Mouse (Mus musculus) retina, postnatal 7 days (tissue): ENCODE measurements around the gene Col25a1.
A peak's percentile ranks its signal among the peaks of the same experiment; 100 is the strongest.

ENCODE experiments used
- DNase-seq: peaks from one replicate; pipeline ENCODE4 v3.0.0-alpha.2; 2012; ENCODE audit warnings: low read depth, low spot score

Gene Col25a1

DNA sequence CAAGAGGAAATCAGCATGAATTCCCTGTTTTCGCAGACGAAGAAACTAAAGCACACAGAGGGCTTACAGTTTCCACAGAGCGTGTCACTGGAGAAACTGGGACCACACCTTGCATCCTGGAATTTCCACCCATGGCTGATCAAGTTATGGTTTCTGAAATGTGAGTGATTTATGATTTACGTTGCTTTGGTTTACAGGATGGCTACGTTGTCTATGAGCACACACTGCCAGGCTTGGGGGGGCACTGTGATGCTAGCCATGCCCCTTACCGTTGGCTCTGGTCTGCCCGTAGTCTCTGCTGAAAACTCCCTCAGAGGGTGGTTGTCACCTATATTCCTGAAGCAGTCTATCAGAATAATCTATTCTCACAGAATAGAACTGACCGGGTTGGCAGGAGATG lies at the start of gene Col25a1:
TSS of gene Col25a1 (plus strand) at position 301 of the 400 bp plus-strand sequence.
- no peak for DNase-seq

DNA sequence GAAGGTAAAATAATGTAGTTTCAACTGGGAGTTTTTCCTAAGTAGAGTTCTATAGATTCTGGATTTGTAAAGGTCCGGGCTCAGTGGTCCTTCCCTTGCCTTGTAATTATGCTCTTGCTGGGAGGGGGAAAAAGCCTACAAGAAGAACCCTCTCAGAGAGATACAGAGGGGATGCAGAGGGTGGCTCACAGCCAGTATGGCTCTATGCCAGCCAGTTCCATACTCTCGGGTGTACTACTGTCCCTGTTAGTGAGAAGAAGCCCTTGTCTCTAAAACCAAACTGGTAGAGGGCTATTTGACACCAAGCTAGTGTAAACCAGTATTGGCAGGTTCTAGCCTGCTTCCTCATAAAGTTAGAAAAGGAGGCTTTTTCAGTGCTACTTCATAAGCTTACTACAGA lies 48.0 kb upstream of the Col25a1 start:
- DNase-seq = no peak

DNA sequence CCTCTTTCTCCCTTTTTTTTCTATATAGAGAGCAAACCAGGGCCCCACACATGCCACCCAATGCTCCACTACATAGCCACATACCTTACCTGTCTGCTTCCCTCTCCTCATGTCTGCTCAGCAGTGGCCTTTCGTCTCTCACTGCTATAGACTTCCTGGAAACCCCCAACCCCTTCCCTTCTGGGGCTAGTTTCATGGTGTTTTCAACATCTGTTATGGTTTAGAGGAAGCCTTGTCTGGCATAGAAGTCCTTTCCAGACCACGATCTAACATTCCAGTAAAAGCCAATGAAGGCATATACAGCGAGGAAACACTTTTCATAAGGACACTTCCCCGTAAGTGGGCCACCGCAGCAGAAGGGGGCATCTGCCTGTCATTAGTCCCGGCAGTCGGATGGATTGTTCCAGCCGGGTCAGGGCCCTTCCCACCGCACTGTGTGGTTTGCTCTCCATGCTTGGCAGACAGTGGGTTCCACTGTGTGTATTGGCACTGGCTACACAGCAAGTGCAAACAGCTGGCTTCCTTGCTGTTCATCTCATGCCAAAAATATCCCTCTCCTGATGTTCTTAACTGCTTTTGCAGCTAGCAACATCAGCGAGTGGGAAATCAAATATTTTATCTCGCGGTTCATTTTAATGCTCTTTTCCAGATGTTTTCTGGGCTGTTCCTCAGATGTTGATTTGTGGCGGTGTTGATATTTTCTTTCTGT lies 44.8 kb upstream of the Col25a1 start:
- no peak for DNase-seq

DNA sequence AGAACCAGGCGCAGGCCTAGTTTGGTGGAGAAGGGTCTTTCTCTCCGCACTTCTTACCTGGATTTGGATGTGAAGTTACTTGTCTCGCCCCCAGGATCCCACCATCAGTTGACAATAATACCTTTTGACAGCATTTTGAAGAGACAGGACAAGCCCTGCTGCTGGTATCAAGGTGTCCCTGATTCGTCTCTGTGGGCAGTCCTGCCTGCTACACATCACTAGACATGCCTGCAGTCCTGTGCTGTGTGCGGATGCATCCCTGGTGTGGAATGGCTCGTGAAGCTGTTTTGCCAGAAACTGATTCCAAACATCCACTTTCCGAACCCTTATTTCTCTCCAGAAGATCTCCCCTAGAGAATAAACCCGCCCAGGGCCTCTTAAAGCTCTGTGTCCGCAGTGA lies 43.8 kb upstream of the Col25a1 start:
- no peak for DNase-seq

DNA sequence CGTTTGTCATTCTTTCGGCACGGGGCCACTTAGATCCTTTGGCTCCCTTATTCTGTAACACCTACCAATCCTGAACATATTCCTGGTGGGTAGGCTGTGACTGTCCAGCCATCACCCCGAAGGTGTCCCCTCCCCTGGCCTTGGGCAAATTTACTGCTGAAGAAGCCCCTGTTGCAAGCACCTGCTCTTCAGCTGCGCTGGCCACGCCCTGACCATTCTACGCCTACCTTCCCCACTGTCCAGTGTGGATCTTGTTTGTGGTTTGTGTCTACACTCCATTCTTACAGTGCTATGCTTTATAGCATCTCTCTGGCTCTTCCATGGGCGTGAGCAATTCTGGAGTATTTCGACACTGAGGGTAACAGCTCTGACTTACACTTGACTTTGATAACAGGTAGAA lies 42.6 kb upstream of the Col25a1 start:
- no peak for DNase-seq

DNA sequence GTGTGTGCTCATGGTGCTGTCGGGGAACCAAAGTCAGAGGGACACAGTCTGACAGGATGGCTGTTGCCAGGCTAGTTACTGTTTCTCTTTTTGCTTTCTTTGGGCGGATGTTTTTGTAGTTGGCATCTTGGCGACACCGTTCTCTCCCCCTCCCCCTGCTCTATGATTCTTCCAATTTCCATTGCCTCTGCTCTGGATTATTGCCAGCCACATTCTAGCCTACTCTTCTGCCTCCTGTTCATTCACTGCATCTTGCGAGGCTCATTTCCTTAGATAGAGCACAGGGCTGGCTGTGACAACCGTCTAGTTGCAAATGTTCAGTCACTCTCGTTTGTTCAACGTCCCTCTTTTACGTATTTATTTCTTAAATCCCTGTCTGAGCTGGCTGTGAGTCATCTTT lies 40.8 kb upstream of the Col25a1 start:
- DNase-seq = no peak

DNA sequence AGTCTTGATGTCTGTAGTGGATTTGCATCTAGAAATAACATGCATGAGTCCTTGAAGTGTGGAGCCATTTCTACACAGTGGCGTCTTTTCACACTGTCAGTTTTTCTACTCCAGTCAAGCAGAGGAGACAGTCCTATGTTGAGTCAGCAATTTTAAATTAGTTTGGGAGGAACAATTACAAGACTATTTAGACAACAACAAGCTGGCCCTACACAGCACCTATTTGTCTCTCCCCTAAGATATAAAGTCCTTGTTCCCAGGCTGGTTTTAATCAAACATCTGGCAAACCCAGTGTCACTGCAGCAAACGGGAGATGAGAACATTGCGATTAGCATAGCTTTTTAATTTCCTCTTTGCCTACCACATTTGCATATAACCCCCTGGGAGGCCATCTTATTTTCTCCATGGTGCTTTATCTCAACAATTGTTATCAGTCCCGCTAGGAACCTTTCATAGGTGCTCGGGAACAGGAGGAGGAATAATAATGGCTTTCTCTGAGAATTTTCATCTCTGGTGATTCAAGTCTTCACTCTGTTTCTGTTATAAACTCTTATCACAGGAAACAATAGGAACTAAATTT lies 37.1 kb upstream of the Col25a1 start:
- DNase-seq = no peak

DNA sequence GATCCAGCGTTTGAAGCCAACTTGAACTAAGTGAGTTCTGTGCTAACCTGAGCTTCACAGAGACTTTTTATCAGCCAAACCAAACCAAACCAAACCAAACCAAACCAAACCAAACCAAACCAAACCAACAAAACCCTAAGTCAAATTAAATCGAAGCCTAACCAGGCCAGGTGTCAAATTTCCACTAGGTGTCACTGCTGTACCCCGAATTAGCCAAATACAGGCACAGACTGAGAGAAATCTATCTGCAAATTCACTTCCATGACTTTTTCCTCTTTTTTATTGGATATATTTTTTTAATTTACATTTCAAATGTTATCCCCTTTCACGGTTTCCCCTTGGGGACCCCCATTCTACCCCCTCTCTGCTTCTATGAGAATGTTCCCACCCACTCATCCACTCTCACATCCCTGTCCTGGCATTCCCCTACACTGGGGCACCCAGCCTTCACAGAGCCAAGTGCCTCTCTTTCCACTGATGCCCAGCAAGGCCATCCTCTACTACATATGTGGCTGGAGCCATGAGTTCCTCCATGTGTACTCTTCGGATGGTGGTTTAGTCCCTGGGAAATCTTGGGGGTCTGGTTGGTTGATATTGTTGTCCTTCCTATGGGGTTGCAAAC lies 36.0 kb upstream of the Col25a1 start:
- peak; percentile 48 for DNase-seq

DNA sequence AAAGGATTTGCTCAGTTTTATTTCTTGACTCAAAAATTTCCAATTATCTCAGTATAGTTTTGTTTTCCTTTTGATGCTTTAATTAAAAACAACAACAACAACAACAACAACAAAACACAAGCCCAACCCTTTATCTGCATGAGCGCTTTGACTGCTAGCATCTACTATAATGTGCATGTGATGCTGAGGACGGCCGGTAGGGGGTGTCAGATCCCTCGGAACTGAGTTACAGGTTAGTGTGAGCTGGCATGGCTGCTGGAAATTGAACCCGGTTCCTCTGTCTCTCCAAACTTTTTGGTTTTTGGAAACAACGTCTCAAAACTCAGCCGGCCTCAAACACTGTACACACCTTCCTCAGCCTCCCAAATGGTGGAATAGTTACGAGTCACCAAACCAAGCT lies 27.8 kb upstream of the Col25a1 start:
- DNase-seq = no peak

DNA sequence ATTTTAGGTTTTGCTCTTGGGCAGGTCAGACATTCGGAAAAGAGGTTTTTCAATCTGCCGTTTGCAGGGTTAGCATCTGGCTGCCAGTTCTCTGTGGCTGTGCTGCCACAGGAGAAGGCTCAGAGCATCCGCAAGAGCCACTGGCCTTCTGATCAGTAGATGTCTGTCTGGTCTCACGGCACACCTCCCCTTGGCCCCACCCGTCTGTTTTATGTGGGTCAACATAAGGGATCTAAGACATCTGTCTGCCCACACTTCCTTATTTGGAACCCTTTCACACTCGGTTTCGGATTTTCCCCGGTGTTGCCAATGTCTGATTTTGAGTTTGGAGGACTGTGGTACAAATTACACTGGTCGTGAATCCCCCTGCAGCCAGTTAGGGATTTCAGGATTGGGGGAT lies 26.8 kb upstream of the Col25a1 start:
- DNase-seq = no peak

DNA sequence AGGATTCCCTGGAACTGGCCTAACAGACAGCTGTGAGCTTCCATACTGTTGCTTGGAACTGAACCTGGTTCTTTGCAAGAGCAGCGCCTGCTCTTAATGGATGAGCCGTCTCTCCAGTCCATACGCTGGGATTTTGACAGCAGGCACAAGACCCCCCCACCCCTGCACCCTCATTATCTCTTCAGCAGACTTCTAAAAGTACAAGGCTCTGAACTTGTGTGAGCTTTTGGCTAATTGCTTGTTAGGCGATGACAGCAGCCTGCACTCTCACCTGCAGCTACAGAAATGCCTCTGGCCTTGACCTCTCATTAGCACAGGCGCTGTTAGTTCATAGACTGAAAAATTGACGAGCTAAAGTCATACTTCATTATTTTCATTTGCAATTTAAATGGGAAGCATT lies 14.4 kb upstream of the Col25a1 start:
- DNase-seq = no peak

DNA sequence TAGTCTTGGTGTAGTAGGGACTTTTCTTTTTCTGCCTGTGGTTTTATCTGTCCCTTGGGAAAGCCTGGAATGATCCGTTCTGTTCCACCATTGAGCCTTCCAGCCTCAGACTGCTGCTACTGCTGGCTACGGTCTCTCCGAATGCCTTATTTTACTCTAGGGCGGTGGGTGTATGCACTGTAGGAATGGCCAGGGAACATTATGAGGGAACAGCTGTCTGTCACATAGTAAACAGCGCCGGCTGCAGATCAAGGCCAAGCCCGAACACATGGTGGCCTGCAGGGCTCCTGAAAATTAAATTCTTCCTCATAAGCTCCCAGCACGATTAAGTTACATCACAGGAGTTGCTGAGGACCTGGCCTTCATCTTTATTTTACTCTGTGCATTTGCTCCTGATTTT lies 3.5 kb upstream of the Col25a1 start:
- no peak for DNase-seq

DNA sequence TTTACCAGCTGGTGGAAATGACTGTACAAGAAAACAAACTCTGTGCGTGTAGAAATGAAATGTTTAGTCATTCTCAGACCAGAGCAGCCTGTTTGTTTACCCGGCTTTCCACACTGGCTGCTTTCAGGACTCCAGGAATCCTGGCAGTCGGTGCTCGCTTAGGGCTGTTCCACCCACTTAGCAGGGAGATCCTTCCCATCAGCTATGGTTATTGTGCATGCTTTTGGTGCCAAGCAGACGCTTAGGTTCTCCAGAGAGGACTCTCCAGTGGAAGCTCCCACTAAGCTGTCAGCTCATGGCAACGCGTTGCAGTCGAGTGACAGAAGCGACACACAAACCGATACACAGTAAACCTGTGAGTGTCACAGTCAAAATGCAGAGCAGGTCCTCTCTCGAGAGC lies 2.7 kb upstream of the Col25a1 start:
- DNase-seq = no peak

DNA sequence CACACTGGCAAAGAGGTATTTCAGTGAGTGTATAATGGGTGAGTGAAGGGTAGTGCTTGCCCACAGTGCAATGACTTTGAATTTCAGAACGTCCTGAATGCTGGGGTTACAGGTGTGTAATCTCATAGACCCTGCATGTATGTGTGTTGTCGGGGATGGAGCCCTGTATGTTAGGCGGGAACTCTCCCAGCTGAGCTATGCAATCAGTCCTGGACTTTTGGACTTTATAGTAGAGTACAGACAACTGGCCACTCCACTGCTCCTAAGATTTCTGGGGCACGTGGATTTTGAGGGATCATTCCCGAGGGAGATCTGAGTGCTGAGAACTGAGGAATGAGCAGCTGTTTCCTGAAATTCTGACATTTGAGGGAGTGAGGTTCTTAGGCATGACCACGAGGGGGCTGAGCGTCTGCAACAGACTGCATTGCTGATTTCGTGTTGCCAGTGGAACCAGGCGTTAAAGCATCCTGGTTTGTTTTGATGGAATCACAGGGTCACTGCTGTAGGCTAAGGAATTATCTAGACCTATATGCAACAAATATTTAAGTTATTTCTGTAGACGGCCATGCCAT lies 1.6 kb upstream of the Col25a1 start:
- DNase-seq = no peak

DNA sequence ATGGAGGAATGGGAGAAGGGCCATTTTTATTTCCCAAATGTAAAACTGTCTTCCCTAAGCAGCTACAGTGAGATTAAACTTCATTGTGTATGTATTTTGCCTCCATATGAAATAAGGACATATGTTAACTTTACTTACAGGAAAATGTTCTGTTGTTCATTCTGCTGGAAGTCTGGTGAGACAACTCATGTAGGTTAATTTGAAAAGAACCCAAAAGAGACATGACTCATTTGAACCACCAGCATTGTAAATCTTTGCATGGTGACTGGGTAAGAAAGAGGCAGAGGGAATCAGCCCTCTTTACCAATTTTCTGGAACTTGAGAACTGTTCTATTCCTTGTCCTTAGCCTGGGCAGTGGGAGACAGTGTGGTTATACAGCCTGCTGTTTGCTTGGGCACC lies 5.9 kb downstream of the Col25a1 start:
- DNase-seq = no peak

DNA sequence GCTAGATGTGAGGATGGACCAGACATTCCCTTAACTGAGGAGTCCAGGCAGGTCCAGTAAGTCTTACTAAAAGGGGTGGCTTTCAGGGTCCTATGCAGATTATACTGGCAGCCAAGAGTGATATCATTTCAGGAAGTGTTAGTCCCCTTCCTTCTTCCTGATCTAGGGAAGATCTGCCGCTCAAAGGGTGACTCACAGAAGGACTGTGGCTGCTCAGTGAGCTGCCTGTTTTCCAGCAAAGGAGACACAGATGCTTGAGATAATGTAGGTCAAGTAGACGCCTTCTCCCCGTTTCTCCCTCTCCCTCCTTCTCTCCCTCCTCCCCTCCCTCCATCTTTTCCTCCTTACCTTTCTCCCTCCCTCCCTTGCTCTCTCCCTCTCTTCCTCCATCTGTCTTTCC lies 6.3 kb downstream of the Col25a1 start:
- DNase-seq = no peak

DNA sequence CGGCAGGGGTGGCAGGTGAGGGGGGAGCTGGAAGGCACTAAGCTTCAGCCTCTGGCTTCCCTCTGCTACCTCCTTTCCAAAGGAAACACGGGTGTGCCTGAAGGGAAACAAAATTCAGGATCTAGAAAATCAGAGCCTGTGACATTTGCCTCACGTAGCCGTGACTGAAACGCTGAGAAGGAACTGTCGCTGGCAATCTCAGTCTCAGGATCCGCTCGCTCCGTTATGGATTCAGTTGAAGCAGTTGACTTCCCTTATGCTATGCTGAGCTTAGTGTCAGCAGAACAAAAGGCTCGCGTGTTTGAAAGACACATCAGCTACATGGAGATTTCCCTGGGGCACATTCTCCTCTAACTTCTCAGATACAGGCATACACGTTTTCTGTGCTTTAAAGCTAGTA lies 14.6 kb downstream of the Col25a1 start:
- no peak for DNase-seq

DNA sequence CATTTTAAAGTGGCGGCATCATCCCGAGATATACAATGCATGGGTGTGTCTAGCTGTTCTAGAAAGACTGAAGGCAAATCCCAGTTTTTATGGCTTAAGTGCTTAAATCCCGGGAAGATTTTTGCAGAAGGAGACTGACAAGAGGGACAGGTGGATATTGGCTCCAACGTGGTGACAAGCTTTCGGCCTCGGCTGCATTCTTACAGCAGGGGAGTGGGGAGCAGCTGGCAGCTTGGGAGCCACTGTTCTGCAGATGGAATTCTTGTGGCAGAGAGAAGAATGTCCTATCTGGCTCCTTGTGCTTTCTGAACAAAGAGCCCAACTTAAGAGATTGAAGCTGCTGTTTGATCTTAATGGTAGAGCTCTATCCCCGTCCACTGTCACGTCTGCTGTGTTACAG lies 16.5 kb downstream of the Col25a1 start:
- DNase-seq = no peak

DNA sequence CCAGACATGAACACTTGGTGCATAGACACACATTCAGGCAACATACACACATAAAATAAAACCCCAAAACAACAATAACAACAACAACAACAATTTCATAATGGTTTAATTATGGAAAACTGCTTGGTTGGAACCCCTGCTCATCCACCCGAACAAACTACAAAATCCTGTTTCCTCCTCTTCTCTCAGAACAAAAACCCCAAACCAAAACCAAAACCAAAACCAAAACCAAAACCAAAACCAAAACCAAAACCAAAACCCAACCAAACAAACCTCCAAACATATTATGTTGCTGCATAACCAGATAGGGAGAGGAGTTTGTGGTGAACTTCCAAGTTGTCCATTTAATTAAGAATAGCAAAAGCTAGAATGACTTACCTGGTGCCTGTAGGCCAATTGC lies 17.9 kb downstream of the Col25a1 start:
- no peak for DNase-seq

DNA sequence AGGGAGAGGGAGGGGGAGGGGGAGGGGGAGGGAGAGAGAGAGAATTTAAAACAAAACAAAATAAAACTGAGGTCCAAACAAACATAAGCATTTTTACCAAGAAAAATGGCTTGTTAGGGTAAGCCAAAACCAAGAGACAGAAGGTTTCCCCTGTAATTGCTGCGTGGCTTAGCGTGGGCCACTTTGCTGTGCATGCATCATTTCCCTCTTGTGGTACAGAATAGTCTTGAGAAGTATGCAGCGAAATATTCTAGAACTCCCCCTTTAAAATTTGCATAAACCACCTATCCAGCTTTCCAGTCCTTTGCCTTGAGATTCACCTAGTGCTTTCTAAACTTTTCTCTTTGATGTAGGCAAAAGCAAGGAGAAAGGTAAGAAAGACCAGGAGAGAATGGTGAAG lies 21.8 kb downstream of the Col25a1 start:
- no peak for DNase-seq

DNA sequence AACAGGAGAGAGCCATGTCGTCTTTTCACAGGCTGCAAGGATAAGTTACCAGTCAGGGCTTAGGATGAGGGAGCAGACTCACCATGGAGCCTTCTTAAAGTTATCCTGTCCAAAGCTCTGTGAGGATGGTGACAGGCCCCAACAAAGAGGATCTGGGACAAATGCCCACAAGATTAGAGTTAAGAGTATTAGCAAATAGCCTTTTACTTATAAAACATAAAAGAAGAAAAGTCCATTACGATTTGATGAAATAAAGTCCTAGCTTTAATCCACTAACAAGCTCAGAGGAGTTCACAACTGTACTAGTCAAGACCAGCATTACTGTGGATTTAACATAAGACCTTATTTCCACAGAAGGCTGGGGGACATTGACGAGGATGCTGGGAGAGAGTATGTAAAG lies 26.2 kb downstream of the Col25a1 start:
- DNase-seq = peak; percentile 40

DNA sequence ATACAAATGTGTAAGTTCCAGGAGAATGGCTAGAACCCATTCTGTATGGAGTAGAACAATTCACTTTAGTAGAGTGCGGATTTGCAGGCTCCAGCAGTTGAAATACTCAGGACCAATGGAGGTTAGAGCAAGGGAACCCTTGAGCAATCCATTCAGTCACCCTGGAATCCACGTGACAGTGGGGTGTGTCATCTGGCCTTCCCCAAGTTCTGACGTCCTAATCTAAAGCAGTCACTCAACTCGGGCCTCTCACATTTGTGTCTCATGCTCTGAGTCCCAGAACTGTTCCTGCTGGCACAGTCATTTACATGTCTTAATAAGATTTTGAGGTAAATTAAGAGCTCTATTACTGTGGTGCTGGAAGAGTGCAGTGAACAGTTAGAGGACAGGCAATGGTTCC lies 28.6 kb downstream of the Col25a1 start:
- DNase-seq = no peak

DNA sequence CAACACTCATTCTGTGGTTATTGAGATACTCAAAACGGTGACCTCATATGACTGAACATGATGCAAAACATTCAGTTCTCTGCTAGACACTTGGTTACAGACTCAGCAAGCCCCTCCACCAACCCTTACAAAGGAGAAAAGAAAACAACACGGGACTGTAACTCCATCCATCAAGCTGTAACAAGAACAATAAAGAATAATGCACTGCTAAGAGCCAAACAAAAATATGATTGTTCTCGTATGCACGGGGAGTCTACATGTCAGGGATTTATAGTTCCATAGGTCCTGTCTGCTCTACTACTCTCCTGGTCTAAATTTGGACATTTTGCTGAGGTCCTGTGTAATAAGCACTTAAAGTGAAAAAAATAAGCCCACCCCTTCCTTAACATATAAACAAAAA lies 29.6 kb downstream of the Col25a1 start:
- no peak for DNase-seq
